Mouse (Mus musculus) brain, adult 2 months (tissue): ENCODE measurements around the gene Myo10.

Experiments used
- DNase-seq: peaks from one replicate; pipeline ENCODE4 v3.0.0; 2011; ENCODE audit warnings: low read depth, low spot score

Myo10 gene

GRCm38 (mm10) chr15:25622200-25622866, at the start of gene Myo10:
TSS of gene Myo10 (plus strand) at chr15:25622525.
- peak; percentile 95 for DNase-seq

- DNase-seq, result peak; percentile 15
These were observed 49.2 kb upstream of the Myo10 start for GRCm38 (mm10) chr15:25573113-25573512.

GRCm38 (mm10) chr15:25573876-25574601, 48.3 kb upstream of the Myo10 start:
- DNase-seq, result no peak

GRCm38 (mm10) chr15:25577327-25578051, 44.8 kb upstream of the Myo10 start:
- no peak for DNase-seq

GRCm38 (mm10) chr15:25578369-25578768, 44.0 kb upstream of the Myo10 start:
- no peak for DNase-seq

- no peak for DNase-seq
These were observed 41.6 kb upstream of the Myo10 start for GRCm38 (mm10) chr15:25580731-25581130.

- no peak for DNase-seq
These were observed 40.3 kb upstream of the Myo10 start for GRCm38 (mm10) chr15:25582055-25582454.

GRCm38 (mm10) chr15:25583361-25583760, 39.0 kb upstream of the Myo10 start:
- DNase-seq, result no peak

GRCm38 (mm10) chr15:25586828-25587227, 35.5 kb upstream of the Myo10 start:
- DNase-seq, result no peak

GRCm38 (mm10) chr15:25587943-25588342, 34.4 kb upstream of the Myo10 start:
- no peak for DNase-seq

GRCm38 (mm10) chr15:25589318-25589902, 32.9 kb upstream of the Myo10 start:
- DNase-seq, result no peak

- DNase-seq, result peak; percentile 83
These were observed 32.4 kb upstream of the Myo10 start for GRCm38 (mm10) chr15:25589916-25590315.

GRCm38 (mm10) chr15:25590891-25591290, 31.4 kb upstream of the Myo10 start:
- DNase-seq, result no peak

- DNase-seq, result no peak
These were observed 30.4 kb upstream of the Myo10 start for GRCm38 (mm10) chr15:25591964-25592363.

- DNase-seq, result no peak
These were observed 28.7 kb upstream of the Myo10 start for GRCm38 (mm10) chr15:25593469-25594150.

- no peak for DNase-seq
These were observed 24.0 kb upstream of the Myo10 start for GRCm38 (mm10) chr15:25598313-25598712.

- no peak for DNase-seq
These were observed 20.0 kb upstream of the Myo10 start for GRCm38 (mm10) chr15:25602306-25602705.

- no peak for DNase-seq
These were observed 19.0 kb upstream of the Myo10 start for GRCm38 (mm10) chr15:25603286-25603685.

- no peak for DNase-seq
These were observed 18.1 kb upstream of the Myo10 start for GRCm38 (mm10) chr15:25604231-25604630.

GRCm38 (mm10) chr15:25605376-25605775, 16.9 kb upstream of the Myo10 start:
- DNase-seq, result no peak

GRCm38 (mm10) chr15:25608742-25609141, 13.6 kb upstream of the Myo10 start:
- DNase-seq, result no peak

- DNase-seq, result no peak
These were observed 13.1 kb upstream of the Myo10 start for GRCm38 (mm10) chr15:25609253-25609652.
